Mouse (Mus musculus): ENCODE results near the gene Sema5a.
A peak's percentile ranks its signal among the peaks of the same experiment; 100 is the strongest.

The Sema5a gene

DNA sequence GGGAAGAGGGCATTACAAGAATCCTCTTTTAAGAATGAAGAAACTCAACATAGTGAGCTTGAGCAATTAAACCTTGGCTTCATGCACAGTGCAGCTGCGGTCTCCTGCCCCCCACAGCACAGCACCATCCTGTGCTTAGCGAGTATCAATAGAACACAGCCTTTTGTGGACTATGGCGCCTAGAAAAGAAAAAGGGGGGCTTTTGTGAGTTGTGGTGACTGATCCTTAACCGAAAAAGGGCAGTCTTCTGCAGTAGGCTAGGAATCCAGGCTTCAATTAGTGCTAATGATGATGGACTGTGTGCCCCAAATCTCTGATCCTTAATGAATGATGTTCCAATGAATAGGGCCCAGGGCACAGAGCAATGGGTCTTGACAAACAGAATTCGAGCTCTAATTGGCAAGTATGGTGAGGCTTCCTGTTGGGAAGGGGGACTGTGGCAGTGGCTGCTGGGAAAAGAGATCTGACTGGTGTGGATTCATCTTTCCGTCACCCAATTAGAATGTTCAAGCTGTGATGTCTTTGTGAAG is 324.3 kb downstream of the Sema5a start:
- no peak for DNase-seq

DNA sequence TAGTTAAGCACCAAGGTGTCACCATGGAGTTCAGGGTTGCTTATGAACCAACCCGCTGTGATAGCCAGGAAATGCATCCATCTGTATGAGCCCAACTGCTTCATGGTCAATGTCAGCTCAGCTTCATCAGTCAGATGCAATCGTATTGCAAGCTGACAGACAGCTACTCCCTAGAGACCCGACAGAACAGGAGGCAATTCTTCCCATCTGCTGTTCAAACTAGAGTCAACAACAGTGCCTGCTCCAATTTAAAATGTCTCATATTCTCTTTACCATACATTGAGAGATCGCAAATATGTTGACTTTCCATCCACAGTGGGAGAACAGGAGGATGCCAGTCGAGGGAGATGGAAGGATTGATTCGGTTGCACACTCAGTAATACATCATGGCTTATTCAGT is 329.7 kb downstream of the Sema5a start:
- DNase-seq = peak; percentile 17

- DNase-seq = no peak
These were observed 330.6 kb downstream of the Sema5a start for GRCm38 (mm10) chr15:32575212-32575611.

GRCm38 (mm10) chr15:32579351-32579750 is 334.7 kb downstream of the Sema5a start:
- no peak for DNase-seq

GRCm38 (mm10) chr15:32590641-32591040 is 346.0 kb downstream of the Sema5a start:
- DNase-seq = no peak

- DNase-seq = no peak
These were observed 349.1 kb downstream of the Sema5a start for GRCm38 (mm10) chr15:32593746-32594145.

GRCm38 (mm10) chr15:32596574-32596973 is 352.0 kb downstream of the Sema5a start:
- DNase-seq = no peak

DNA sequence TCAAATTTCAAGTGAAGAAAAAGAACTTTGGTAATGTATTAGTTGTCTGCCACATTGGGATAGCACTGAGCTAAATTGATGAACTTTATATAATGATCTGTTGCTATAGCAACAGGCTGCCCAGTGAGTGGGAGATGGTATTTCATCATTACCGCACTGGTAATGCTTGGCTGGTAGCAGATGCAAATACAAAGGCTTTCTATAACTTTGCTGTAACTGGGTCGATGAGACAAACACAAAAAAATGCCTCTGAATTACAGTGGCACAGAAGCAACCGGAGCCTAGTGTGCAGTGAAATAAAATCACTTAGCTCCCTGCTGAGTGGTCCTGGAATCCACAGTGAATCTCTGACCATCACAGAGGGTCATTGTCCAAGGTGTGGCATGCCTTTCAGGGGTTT is 352.6 kb downstream of the Sema5a start:
- DNase-seq = peak; percentile 52

DNA sequence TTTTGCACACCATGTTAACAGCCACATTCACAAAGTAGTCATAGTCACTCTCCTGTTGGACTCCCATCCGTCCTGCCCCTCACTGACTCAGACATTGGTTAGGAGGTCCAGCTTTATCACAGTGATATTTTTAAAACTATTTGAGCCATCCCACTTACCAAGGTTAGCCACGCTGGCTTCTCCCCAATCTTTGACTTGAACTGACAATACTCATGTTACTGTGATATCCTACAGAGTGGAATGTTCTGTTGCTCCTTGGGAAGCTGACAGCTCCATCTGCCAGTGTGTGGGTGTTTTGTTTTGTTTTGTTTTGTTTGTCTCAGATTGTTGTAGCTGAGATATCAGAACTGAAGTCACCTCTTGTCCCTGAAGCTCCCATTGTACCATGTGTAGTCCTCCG is 362.6 kb downstream of the Sema5a start:
- no peak for DNase-seq

DNA sequence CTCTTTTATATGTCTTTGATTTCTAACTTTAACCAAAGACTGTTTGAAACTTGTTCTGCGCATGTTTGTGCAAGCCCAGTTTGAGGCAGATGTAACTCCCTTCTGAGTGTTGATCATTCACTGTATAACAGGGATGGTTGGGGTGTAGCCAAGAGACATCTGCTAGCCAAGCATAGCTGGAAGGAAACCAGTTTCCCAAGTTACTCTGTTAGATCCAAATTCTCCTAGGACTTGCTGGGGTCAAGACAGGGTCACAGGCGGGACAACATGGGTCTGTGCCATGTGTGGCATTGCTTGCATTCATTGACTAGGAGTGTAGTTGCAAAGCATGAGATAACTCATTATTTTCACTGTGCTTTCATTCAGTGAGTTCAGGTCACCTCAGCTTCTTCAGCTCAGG is 366.2 kb downstream of the Sema5a start:
- DNase-seq = peak; percentile 21

DNA sequence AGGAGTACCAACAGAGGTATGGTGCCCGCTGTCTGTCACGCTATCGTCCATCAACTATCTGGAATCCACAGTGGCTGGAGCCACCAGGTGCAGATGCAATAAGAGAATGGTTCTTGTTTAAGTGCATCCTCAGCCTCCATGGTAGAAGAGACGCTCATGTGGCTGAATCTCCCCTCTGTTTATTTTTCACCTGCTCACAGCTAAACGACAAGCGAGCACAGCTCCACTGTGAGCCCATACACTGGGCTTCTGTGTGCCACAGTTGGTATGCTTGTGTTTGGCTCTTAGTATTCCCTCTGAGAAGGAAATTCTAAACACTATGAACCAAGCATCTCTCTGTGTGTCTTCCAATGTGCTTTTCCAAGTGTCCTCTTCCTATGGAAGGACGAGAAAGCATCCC is 366.6 kb downstream of the Sema5a start:
- no peak for DNase-seq

GRCm38 (mm10) chr15:32613718-32614117 is 369.1 kb downstream of the Sema5a start:
- peak; percentile 34 for DNase-seq

DNA sequence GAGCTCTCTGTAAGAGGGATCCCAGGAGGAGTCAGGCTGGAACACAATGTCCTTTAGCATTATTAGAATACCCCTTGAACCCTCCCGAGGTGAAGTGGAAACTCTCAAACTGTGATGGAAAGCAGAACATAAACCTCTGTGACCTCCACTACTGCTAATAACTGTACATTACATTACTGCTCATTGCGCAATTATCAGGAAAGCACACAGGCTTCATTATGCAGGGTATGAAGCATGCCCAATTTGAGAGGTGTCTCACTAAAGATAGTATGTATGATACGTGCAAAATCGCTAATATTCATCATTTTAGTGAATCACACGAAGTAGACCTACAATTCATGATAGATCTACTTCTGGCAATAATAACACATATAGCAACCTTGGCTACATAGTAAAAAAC is 371.2 kb downstream of the Sema5a start:
- DNase-seq = no peak

DNA sequence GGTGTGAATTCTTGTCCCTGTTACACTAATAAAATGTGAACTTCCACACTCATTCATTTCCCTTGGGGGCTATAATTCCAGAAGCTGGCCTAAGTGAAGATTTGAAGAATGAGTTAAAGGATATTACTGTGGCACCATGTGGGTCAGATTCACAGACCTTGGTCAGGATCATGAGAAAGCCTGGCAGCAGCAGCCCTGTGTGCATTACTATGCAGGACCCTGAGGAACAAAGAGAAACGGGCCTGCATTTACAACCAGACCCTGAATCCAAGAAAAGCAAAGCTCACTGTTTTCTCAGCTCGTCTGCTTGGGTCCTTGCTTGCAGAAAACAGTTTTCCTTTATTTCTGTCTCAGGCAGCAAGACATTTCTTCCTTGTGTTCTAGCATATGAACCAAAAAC is 374.6 kb downstream of the Sema5a start:
- DNase-seq = no peak

DNA sequence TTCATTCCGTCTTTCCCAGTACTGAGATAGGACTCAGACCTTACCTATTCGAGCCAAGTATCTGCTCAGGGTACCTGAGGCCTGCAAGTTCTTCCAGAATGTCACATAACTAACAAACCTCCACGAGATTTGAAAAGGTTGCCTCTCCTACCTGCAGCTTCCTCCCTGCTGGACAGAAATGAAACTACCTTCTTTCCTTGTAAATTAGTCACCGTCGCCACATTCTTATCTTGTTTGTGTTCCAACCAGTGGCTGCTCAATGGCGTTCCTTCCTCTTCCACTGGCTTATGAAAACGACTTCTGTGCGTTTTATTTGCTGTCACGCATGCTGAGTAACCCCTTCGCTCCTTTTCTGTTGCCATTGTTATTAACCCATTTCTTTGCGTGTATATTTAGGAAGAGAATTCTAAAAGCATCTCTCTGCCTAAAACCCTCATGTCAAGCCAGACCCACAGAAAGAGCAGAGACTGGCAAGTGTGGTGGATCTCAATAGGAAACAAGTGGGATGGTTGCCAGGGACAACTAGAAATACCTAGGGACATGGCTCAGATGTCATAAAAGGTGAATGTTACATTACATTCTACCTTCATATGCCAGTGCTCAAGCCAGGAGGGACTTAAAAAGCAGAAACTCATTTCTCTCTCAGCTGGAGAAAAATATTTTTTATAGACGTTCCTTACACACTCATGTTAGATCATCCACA is 378.6 kb downstream of the Sema5a start:
- DNase-seq = no peak

DNA sequence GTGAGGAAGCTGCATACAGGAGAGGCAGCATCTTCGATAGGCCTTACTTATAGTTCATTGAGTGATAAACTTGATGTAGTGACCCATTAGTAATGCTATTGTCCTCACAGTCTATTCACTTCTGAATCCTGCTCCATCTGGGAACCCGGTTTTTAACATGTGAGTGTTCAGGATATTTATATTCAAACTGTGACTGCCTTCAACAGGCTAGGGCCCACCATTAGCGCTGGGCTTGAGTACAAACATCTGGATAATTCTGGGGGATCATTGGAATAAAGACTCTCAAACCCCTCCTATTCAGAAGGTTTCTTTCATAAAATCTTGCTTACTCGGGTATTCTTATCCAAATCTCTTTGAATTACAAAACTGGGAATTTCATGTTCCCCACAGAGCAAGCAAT is 379.5 kb downstream of the Sema5a start:
- DNase-seq = no peak

GRCm38 (mm10) chr15:32626031-32626430 is 381.4 kb downstream of the Sema5a start:
- DNase-seq = no peak

DNA sequence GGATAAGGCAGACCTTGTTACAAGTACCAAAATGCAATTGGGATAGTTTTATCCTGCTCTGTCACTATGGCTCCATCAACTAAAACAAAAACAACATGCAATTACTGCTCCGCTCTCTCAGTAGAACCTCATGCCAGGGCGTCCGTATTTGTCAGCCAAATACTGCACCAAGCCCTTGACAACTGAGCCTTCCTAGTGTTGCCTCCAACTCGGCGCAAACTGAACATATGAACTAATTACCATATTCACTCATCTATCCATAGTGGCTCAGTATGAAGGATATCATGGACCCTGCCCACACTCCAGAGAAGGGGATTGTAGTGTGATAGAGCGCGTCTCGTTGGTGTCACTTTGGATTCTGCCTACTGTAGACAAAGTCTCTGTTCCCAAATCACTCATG is 389.1 kb downstream of the Sema5a start:
- DNase-seq = no peak

- no peak for DNase-seq
These were observed 393.3 kb downstream of the Sema5a start for GRCm38 (mm10) chr15:32637879-32638278.

- no peak for DNase-seq
These were observed 402.6 kb downstream of the Sema5a start for GRCm38 (mm10) chr15:32647061-32647687.

DNA sequence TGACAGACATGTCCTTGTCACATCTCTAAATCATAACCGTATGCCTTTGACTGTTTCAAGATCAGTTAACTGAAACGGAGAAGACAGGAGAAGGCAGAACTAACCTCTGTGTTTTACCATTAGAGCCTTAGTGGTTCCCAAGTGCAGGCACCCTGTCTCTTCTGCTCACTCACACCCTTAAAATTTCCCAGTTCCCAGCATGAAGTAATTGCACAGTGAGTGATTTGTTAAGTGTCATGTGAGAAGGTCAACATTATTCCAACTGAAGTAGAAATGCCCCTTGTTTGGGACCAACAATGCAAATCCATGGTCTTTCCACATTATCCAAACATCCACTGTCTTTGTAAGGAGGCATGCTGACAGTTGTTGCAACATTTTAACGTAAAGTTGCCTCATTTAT is 409.4 kb downstream of the Sema5a start:
- no peak for DNase-seq

DNA sequence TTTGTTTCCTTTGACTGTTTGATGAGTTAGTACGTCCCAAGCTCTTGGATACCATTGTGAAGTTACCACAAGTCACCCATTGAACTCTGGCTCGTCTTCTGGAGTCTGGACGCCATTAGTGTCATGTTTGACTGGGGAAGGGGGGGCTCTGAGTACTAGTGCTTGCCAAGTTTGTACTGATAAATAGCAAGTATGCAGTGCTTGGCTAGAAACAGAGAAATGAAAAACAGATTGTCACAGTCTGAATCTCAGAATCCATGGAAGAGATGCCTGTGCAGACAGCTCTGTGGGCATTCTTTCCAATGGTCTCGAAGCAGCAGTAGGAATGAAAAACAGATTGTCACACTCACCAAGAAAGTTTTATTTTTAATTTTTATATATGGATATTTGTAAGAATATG is 411.4 kb downstream of the Sema5a start:
- no peak for DNase-seq

DNA sequence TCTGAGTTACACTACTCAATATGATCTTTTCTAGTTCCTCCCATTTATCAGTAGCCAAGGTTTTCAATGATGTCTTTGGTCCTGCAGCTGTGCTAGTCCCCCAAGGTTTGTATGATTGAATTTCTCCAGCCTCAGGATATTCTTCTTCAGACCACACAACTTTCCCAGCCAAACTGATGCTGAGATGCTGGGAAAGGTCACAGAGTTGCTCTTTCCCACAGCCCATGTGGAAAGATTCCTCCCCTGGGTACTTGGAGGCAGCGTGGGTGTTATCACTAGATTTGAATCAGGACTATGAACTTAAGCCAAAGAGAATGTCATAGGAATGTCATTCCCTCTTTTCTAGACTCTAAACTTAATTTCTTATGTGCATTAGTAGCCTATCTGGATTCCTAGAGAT is 431.8 kb downstream of the Sema5a start:
- no peak for DNase-seq

- DNase-seq = peak; percentile 18
These were observed 440.5 kb downstream of the Sema5a start for GRCm38 (mm10) chr15:32685152-32685551.

DNA sequence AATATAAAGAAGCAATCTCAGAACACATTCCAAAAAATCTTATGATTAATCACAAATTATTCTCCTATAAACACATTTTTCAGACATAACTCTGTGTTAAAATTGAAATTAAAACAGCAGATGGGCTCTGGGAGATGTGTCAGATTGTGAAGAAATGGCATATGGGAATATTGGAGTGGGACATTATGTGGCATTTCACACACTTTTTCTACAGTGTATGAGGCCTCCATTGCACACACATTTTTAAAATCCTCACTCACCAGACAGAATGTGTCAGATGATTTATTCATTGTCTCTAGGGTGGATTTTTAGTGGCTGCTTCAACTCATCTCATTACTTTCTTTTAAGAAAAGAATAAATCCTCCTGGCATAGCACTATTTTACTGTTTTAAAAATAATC is 446.4 kb downstream of the Sema5a start:
- peak; percentile 60 for DNase-seq
